Mouse (Mus musculus) MEL (cell line): ENCODE measurements at regions not wholly inside any gene's neighbourhood (a gene's known extent, or its start where the extent isn't known, plus 50 kb on each side); places are given as distances from the start of the nearest gene placed in this dataset.

Experiments used
- CHD2 ChIP-seq: IDR thresholded peaks from 2 replicates; pipeline ENCODE4 v1.6.1; 2011; ENCODE audit warnings: low read length, improper control_type of control experiment
- CTCF ChIP-seq, 3 experiments: IDR thresholded peaks in 2 of 3; conservative IDR thresholded peaks in 1 of 3; 2 replicates each; pipeline ENCODE4 v1.5.1; 2011 to 2012; ENCODE audit warnings: low read length in 3 of 3, low read depth in 2 of 3, mild to moderate bottlenecking in 2 of 3, improper control_type of control experiment in 1 of 3, inconsistent platforms in 1 of 3, mixed read lengths in 1 of 3, moderate library complexity in 1 of 3; ENCODE audit not compliant: control insufficient read depth in 1 of 3, insufficient read depth in 1 of 3, poor library complexity in 1 of 3, severe bottlenecking in 1 of 3
- E2F4 ChIP-seq: IDR thresholded peaks from 2 replicates; pipeline ENCODE4 v1.6.1; 2011; ENCODE audit warnings: low read depth, low read length, improper control_type of control experiment, borderline replicate concordance
- EP300 ChIP-seq, 2 experiments: IDR thresholded peaks; 2 replicates each; pipeline ENCODE4 v1.6.1; 2011; ENCODE audit warnings: improper control_type of control experiment in 2 of 2, low read length in 2 of 2, low read depth in 1 of 2, mild to moderate bottlenecking in 1 of 2
- GABPA ChIP-seq: IDR thresholded peaks from 2 replicates; pipeline ENCODE4 v1.6.1; 2012; ENCODE audit warnings: low read depth, mild to moderate bottlenecking, inconsistent platforms, low read length, improper control_type of control experiment, moderate library complexity
- GATA1 ChIP-seq: IDR thresholded peaks from 2 replicates; pipeline ENCODE4 v1.6.1; 2011; ENCODE audit warnings: low read depth, low read length, improper control_type of control experiment
- JUND ChIP-seq: IDR thresholded peaks from 2 replicates; pipeline ENCODE4 v1.6.1; 2011; ENCODE audit warnings: low read depth, mild to moderate bottlenecking, improper control_type of control experiment, low read length
- MAZ ChIP-seq: IDR thresholded peaks from 2 replicates; pipeline ENCODE4 v1.6.1; 2012; ENCODE audit warnings: low read depth, mild to moderate bottlenecking, inconsistent platforms, low read length, improper control_type of control experiment
- NRF1 ChIP-seq: IDR thresholded peaks from 2 replicates; pipeline ENCODE4 v1.6.1; 2014; ENCODE audit warnings: low read depth, mild to moderate bottlenecking, inconsistent platforms, low read length, improper control_type of control experiment, moderate library complexity; ENCODE audit not compliant: poor library complexity, insufficient read depth, severe bottlenecking
- POLR2A ChIP-seq, 2 experiments: IDR thresholded peaks; 2 replicates each; pipeline ENCODE4 v1.6.1; 2011 to 2012; ENCODE audit warnings: low read length in 2 of 2, mild to moderate bottlenecking in 2 of 2, control low read depth in 1 of 2, improper control_type of control experiment in 1 of 2, low read depth in 1 of 2, moderate library complexity in 1 of 2; ENCODE audit not compliant: control insufficient read depth in 1 of 2, insufficient read depth in 1 of 2, poor library complexity in 1 of 2
- SIN3A ChIP-seq: IDR thresholded peaks from 2 replicates; pipeline ENCODE4 v1.6.1; 2012; ENCODE audit warnings: low read length, improper control_type of control experiment, inconsistent platforms
- TCF12 ChIP-seq: IDR thresholded peaks from 2 replicates; pipeline ENCODE4 v1.6.1; 2014; ENCODE audit warnings: low read depth, mild to moderate bottlenecking, inconsistent platforms, low read length, improper control_type of control experiment, moderate library complexity
- USF1 ChIP-seq: IDR thresholded peaks from 2 replicates; pipeline ENCODE4 v1.6.1; 2014; ENCODE audit warnings: low read depth, mild to moderate bottlenecking, inconsistent platforms, low read length, improper control_type of control experiment, moderate library complexity
- ZC3H11A ChIP-seq: IDR thresholded peaks from 2 replicates; pipeline ENCODE4 v1.6.1; 2012; ENCODE audit warnings: low read depth, mild to moderate bottlenecking, inconsistent platforms, low read length, improper control_type of control experiment

DNA sequence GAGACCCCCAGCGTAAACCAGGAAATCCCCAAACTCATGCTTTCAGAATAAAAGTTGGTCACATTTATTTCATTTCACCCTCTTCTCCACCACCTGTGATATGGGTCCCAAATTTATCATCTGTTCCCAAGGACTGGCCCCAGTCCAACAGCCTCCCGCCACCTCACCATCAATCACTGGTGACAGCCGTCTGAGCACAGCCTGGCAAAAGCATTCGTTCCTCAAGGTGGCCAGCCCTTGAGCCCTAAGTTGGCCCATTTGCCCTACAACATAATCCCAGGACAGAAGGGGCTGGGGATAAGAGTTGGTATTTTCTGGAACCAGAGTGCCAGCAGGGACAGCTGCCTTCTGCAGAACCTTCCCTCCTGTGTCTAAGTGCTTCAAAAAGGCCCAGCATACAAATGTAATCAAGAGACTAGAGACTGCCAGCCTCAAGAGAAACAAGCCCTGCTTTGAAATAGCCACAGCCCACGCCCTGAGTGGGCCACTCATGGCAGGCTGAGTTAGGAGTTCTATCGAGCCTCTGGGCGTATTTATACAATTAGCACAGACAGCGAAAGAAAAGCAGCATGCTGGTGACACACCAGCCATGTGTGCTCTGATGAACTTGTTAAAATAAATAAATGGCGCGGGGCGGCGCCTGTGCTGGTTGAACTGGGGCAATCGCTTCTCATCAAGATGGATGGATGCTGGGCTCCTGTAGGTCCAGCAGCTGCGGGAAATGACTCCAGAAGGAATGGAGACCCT, 107.9 kb upstream of the Irx3 start:
- TF ChIP-seq CTCF (IDR thresholded peaks at IDR 0.05 in 2 of 3, conservative IDR thresholded peaks at IDR 0.05 in 1 of 3; ENCODE audit: control insufficient read depth in 1 of 3, insufficient read depth in 1 of 3, low read depth in 2 of 3, low read length in 3 of 3, poor library complexity in 1 of 3, severe bottlenecking in 1 of 3): no peak
- TF ChIP-seq NRF1: no peak
- no peak for TF ChIP-seq ZC3H11A
- TF ChIP-seq JUND: no peak
- no peak for TF ChIP-seq USF1
- TF ChIP-seq TCF12: no peak
- TF ChIP-seq EP300 (IDR thresholded peaks at IDR 0.05; ENCODE audit: low read depth in 1 of 2, low read length in 2 of 2): no peak
- no peak for TF ChIP-seq MAZ
- TF ChIP-seq POLR2A (IDR thresholded peaks at IDR 0.05; ENCODE audit: control insufficient read depth in 1 of 2, insufficient read depth in 1 of 2, low read depth in 1 of 2, low read length in 2 of 2, poor library complexity in 1 of 2): no peak
- TF ChIP-seq SIN3A: no peak
- no peak for TF ChIP-seq GABPA
- TF ChIP-seq E2F4: no peak
- TF ChIP-seq CHD2: no peak
- no peak for TF ChIP-seq GATA1
